Mouse (Mus musculus) cerebellum, adult 2 months (tissue): ENCODE data around the gene Pla2g7. TPM values are rescaled to one million over a fixed set of nuclear protein-coding genes. Genes with fewer than 3 reads are reported as not detected.

ENCODE experiments used
- DNase-seq, 2 experiments: peaks; one replicate each; pipeline ENCODE4 v3.0.0; 2021
- H3K27ac ChIP-seq: fragments of 200-500 bp; 2 replicates; pipeline ENCODE4 v1.5.1; 2012; ENCODE audit warnings: low read length, control low read depth, inconsistent platforms; ENCODE audit not compliant: insufficient read depth
- H3K27me3 ChIP-seq: fragments of 200-500 bp; 2 replicates; pipeline ENCODE4 v1.6.1; 2012; ENCODE audit warnings: inconsistent platforms, mild to moderate bottlenecking, low read length, moderate library complexity; ENCODE audit not compliant: control insufficient read depth, insufficient read depth
- H3K4me1 ChIP-seq: fragments of 200-500 bp; 2 replicates; pipeline ENCODE4 v1.6.1; 2011; ENCODE audit warnings: low read length; ENCODE audit not compliant: control insufficient read depth, insufficient read depth
- H3K4me3 ChIP-seq: fragments of 200-500 bp; replicated peaks from 2 replicates; pipeline ENCODE3; 2011; ENCODE audit warnings: mild to moderate bottlenecking, low read depth, low read length, control low read depth; ENCODE audit not compliant: insufficient read depth
- CTCF ChIP-seq: fragments of 200-500 bp; IDR thresholded peaks from 2 replicates; pipeline ENCODE4 v1.5.1; 2011; ENCODE audit warnings: low read depth, mild to moderate bottlenecking, control low read depth, low read length, moderate library complexity, borderline replicate concordance; ENCODE audit not compliant: insufficient read depth
- POLR2A ChIP-seq: fragments of 200-500 bp; IDR thresholded peaks from 2 replicates; pipeline ENCODE4 v1.6.1; 2011; ENCODE audit warnings: low read length, control low read depth, borderline replicate concordance; ENCODE audit not compliant: insufficient read depth
- whole genome bisulfite sequencing: fragments of 180-500 bp; shearing (Covaris S2); methylation state at CpG from one replicate; pipeline ENCODE4 v1.1.7; 2018; 5-methylcytosine and 5-hydroxymethylcytosine counted together
- polyA plus RNA-seq: library from polyadenylated mRNA; depleted of rRNA; stranded (reverse); fragments of >200 nt; gene quantifications from 2 replicates; pipeline ENCODE4 v1.2.3, GENCODE M21; 2012

The Pla2g7 gene
- polyA plus RNA-seq, 1 experiment = 201 TPM

DNA sequence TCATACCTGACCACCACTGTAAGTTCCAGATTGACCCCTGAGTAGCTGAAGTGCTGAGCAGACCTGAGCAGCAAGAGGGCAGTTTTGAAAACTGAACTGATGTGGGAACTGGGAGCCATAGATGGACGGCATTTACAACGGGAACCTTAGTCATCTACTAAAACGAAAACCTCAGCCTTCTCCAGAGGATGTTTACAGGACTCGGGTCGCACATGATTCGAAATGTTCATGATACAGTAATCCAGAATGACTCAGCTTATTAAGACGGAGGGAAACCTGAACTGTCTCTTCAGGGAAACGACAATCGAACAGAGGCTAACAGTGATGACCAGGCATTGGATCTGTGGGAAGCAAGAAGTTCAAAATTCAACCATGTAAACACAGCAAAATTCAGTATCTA is 51.3 kb downstream of the Pla2g7 start:
- Histone ChIP-seq H3K27ac (no peak overlapping the region), H3K27me3 (no peaks in the 10 kb centered on the region), H3K4me3 (no peak overlapping the region), H3K4me1 (no peaks in the 10 kb centered on the region)
- no peak for DNase-seq
- WGBS = 92% methylated on average over 9 of the region's 9 CpGs
- TF ChIP-seq POLR2A (no peak), CTCF (no peak)

DNA sequence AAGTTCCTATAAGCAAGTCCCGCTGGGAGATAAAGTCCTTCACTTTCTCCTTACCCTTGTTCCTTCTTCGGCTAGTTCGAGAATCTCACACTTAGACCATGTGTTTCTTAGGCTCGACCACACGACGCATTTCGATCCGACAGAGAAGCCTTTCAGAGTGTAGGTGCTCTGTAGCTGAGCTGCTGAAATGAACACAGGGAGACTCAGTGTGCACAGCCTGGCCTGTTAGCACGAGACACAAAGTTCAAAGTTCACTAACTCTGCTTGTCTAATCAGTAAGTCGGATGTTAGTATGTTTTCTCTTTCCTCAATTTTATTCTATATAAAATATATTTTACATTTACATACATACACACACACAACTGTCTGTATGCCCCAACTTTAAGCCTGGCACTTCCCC is 54.2 kb downstream of the Pla2g7 start:
- Histone ChIP-seq H3K4me1 (no peaks in the 10 kb centered on the region), H3K27ac (no peak overlapping the region), H3K27me3 (no peaks in the 10 kb centered on the region), H3K4me3 (no peak overlapping the region)
- WGBS = 91% methylated on average over 10 of the region's 10 CpGs
- no peak for TF ChIP-seq CTCF
- TF ChIP-seq POLR2A = no peak
- no peak for DNase-seq

DNA sequence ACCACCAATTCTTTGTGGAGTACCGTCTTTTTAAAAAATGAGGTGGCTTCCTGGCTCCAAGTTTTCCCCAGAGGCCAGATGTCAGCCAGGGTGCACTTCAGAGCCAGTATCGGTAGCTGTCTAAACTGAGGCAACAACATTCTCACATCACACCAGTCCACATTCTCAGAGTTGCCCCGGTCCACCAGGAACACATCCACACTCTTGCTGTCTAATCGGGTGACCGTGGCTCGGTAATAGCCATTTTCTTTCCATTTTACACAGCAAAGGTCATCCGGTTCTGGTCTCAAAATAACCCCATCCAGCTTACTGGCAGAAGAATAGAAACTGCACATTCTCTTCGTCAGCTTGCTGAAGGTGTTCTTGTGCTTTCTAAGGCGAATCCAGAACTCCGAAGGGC is 60.3 kb downstream of the Pla2g7 start:
- 89% methylated on average over 10 of the region's 10 CpGs for WGBS
- Histone ChIP-seq H3K4me1 (no peaks in the 10 kb centered on the region; the same call in 1 of the 2 replicates), H3K27ac (no peak overlapping the region), H3K27me3 (peaks cover 3% of the 10 kb centered on the region; the same call in 1 of the 2 replicates), H3K4me3 (no peak overlapping the region)
- no peak for DNase-seq
- TF ChIP-seq CTCF (no peak), POLR2A (no peak)

DNA sequence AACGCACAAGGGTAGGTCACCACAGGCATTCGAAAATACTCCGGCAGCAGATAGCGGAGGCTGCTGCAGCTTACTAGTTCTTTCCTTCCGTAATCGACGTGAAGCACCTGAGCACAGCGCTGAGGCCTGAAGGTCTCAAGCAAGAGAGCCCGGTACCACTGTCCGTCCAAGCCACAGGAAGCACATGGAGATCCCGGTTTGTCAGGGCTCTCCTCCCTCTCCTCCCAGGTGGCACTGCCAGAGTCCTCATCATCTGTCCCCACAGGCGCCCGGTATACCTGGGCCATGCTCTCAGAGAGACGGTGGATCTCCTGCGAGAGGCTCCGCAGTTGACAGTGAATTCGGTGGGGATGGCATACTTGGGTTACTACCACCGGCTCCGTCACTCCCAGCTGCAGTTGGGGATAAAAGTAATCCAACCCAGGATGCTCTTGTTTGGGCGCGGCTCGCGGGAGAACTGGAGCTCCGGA is 61.2 kb downstream of the Pla2g7 start:
- TF ChIP-seq POLR2A (no peak), CTCF (no peak)
- 29% methylated on average over 24 of the region's 24 CpGs for WGBS
- H3K27ac ChIP-seq = no peak overlapping the region
- H3K4me3 ChIP-seq = no peak overlapping the region
- H3K4me1 ChIP-seq = no peaks in the 10 kb centered on the region; the same call in 1 of the 2 replicates
- DNase-seq = no peak
- peaks cover 3% of the 10 kb centered on the region; the same call in 1 of the 2 replicates for H3K27me3 ChIP-seq

DNA sequence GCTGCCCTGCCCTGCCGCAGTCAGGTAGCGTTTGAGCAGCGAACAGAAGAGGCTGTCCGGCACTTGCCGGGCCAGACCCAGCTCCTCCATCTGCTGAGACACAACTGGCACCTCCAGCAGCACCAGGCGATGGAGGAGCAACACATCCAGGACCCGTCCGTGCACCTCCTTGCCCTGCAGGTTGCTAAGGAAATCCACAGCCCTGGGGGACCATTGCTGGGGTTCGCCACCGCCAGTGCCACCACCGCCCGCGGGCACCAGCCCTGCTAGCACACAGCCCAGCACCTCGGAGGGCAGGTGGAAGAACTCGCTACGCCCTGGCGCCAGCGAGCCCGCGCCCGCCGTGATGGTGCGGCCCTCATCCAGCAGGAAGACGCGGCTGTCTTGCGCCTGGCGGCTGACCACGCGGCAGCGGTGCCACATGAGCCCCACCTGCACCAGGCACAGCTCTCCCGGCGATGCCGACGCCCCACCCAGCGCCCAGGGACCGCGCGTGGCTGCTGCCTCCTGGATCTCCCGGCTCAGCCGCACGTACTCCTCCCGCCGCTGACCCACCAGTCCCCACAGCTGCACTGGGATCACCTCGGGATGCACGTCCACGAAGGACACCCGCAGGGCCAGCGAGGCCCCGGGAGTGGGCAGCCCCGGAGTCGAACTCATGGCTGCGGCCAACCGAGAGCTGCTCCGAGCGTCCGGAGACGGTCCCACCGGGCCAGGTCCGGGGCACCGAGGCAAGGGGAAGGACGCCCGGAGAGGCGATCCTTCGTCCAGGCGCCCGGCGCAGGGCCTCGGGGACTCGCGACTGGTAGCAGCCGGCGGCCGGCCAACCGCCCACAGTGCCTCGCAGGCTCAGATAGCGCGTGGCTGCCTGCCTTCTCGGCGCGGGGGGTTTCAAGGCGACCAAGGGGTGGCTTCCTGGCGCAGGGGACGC is 61.9 kb downstream of the Pla2g7 start, which contains the start of gene Tdrd6:
Gene Tdrd6 (minus strand): TSS at position 804 of the 931 bp plus-strand sequence.
- Histone ChIP-seq H3K27me3 (peaks cover 3% of the 10 kb centered on the region; the same call in 1 of the 2 replicates), H3K4me3 (peak within 1 kb of the TSS; percentile 13), H3K27ac (no peak within 1 kb of the TSS), H3K4me1 (no peaks in the 10 kb centered on the region; the same call in 1 of the 2 replicates)
- WGBS = 2% methylated on average over 83 of the region's 83 CpGs
- TF ChIP-seq POLR2A (no peak), CTCF (no peak)
- peak; percentile 6 to 13 for DNase-seq

DNA sequence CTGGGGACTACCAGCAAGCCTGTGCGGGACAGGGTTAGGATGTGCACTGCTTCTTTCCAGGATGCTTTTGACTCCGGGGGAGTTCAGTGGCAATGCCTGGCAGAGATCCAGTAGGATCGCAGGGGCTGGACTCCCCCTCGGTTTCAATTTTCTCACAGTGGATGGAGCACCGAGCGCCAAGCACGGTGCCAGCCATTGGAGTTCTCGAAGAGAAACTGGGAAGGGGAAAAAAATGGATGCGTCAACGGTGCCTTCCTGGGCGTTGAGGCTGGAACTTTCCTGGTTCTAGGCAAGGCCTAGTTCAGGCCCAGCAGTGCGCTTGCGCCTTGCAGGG is 62.5 kb downstream of the Pla2g7 start:
- DNase-seq = no peak
- H3K27me3 ChIP-seq = peaks cover 3% of the 10 kb centered on the region; the same call in 1 of the 2 replicates
- H3K4me3 ChIP-seq = no peak overlapping the region
- 32% methylated on average over 13 of the region's 13 CpGs for WGBS
- no peak for TF ChIP-seq CTCF
- no peak for TF ChIP-seq POLR2A
- H3K27ac ChIP-seq = no peak overlapping the region
- no peaks in the 10 kb centered on the region; the same call in 1 of the 2 replicates for H3K4me1 ChIP-seq

DNA sequence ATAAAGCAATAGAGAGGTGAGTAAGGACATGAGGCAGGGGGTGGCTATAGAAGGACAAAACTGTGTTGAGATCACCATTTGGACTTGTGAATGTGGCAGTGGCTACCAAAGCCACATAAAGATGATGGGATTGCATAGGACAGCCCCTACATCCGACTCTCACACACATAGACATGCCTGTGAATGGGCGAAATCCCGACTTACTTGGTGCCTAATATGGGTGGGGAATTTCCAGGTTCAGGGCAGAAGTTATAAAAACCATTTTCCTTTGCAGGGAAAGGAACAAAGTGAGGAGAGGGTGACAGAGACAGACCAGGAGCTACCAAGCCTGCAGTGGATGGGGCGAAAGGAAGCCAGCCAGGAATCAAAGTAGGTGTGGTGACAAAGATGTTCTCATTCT is 69.2 kb downstream of the Pla2g7 start:
- no peak overlapping the region for H3K27ac ChIP-seq
- no peaks in the 10 kb centered on the region for H3K27me3 ChIP-seq
- over 99% methylated on average over 4 of the region's 4 CpGs for WGBS
- no peak for DNase-seq
- no peak for TF ChIP-seq POLR2A
- no peak for TF ChIP-seq CTCF
- no peak overlapping the region for H3K4me3 ChIP-seq
- H3K4me1 ChIP-seq = no peaks in the 10 kb centered on the region

DNA sequence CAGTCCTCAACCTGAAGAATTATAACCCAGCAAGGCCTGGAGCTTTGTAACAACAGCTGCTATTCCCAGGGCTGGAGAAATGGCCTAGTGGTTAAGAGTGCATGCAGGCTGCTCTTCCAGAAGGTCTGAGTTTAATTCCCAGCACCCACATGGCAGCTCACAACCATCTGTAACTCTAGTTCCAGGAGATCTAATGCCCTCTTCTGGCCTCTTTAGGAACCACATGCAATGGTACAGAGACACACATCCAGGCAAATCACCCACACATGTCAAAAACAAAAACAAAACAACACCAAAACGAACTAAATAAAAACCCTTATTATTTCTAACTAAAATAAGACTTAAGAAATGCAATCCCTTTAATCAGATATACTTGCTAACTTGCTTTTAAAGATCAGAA is 72.9 kb downstream of the Pla2g7 start:
- no peaks in the 10 kb centered on the region for H3K4me1 ChIP-seq
- TF ChIP-seq POLR2A = no peak
- TF ChIP-seq CTCF = no peak
- no peak for DNase-seq
- WGBS = 96% methylated on average over 1 of the region's 1 CpGs
- no peak overlapping the region for H3K4me3 ChIP-seq
- no peak overlapping the region for H3K27ac ChIP-seq
- no peaks in the 10 kb centered on the region for H3K27me3 ChIP-seq
